Mouse (Mus musculus): Measurements from ENCODE around the gene Iqcb1.
"Not testable (repeated sequence)": the region's sequence is repeated elsewhere in the genome, so short reads cannot be mapped to it uniquely, and the experiment has no call there.

Gene Iqcb1

GRCm38 (mm10) chr16:36828054-36828786 lies at the start of gene Iqcb1:
TSS of gene Iqcb1 (plus strand) at chr16:36828385.
- peak; percentile 92 for DNase-seq

DNA sequence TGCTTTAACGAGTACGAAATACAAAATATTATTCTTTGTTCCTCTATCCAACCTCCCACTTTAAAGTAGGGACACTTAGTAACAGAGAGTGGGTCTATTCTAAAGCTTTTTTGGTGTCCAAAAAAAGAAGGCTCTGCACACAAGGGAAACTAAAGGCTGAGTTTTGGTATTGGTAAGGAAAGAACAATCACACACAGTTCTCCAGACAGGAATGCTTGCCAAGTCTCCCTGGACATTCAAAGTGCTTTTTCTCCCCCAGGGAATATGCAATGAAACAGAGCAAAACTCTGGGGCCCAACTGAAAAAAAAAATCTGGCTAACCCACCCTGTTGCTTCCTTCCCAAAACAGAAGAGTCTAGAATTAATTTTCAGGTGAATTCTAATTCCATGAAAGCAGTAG lies 44.0 kb upstream of the Iqcb1 start:
- no peak for DNase-seq

- DNase-seq = peak; percentile 36
Observed at GRCm38 (mm10) chr16:36784594-36785313, 43.4 kb upstream of the Iqcb1 start, which contains the start of gene Slc15a2. TSS of gene Slc15a2 (minus strand) at chr16:36784962.

GRCm38 (mm10) chr16:36786466-36786865 lies 41.7 kb upstream of the Iqcb1 start:
- DNase-seq = no peak

DNA sequence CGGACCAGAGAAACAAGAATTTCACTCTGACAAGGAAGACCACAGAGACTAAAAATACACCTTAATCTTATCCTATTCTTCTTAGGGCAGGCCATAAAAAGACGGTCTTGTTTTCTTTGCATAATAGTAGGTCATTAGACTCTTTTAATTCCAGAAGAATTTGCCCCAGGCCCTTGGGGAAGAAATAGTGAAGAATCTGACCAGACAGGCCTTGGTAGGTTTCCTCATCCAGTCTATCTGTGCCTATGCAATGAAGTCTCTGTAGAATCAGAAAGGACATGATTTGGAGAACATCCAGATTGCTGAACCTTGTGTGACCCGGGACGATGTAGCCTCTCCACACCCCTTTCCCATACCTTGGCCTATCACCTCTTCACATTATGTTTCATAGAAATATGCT lies 38.0 kb upstream of the Iqcb1 start:
- no peak for DNase-seq

- no peak for DNase-seq
Observed at GRCm38 (mm10) chr16:36794976-36795375, 33.2 kb upstream of the Iqcb1 start.

- DNase-seq = no peak
Observed at GRCm38 (mm10) chr16:36798334-36798733, 29.9 kb upstream of the Iqcb1 start.

GRCm38 (mm10) chr16:36802361-36802760 lies 25.8 kb upstream of the Iqcb1 start:
- no peak for DNase-seq

- peak; percentile 19 for DNase-seq
Observed at GRCm38 (mm10) chr16:36808616-36809015, 19.6 kb upstream of the Iqcb1 start.

- no peak for DNase-seq
Observed at GRCm38 (mm10) chr16:36813680-36814079, 14.5 kb upstream of the Iqcb1 start.

DNA sequence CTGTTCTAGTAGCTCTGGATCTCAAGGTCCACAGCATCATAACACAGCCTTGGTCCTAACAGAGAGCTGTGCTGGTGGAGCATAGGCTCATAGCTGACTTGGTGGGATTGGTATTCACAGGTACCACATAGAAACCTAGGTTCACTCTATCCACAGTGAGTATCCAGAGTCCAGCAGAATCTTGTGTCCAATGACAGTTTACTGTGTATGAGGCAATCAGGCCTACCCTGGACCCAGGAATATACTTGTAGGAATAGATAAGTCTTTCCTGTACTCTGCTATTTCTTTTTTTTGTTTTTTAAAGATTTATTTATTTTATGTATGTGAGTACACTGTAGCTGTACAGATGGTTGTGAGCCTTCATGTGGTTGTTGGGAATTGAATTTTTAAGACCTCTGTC lies 11.3 kb upstream of the Iqcb1 start:
- DNase-seq = no peak

DNA sequence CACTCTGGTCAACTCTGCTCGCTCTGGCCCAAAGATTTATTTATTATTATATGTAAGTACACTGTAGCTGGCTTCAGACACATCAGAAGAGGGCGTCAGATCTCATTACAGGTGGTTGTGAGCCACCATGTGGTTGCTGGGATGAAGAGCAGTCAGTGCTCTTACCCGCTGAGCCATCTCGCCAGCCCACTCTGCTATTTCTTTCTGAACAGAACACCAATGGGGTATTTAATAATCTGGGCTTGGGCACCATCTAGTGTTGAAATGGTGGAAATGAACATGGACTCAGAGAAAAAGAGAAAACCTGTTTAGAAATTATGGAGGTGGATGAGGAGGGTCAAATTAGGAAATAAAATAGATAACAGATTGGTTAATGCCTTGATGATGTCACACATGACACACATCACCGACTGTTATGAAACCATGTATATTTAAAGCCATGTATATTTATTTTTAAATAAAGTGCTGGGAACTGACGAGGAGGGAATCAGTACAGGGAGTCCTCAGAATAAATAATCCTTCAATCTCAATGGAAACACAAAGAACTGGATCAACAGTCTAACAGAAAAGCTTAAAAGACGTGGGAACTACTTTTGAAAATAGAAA lies 10.8 kb upstream of the Iqcb1 start:
- DNase-seq = peak; percentile 84

DNA sequence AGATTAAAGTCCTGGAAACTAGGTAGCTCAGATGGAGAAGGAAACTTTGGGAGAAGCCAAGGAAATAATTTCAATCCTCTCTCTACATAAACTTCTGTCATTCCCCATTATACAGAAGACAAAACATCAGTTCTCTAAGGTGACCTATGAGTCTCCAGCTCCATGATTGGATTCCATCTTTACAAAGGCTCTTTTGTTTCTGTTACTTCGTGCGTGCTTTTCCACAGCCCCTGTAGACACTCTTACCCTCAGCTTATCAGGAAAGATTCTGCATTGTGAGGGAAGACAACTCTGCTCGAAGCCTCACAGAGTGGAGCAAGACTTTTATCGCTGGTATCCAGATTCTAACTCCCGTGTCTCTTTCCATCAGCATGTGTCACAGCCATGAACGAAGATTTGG lies 8.2 kb upstream of the Iqcb1 start:
- DNase-seq = no peak

GRCm38 (mm10) chr16:36820747-36821146 lies 7.4 kb upstream of the Iqcb1 start:
- DNase-seq = no peak

GRCm38 (mm10) chr16:36821474-36821873 lies 6.7 kb upstream of the Iqcb1 start:
- DNase-seq = no peak

GRCm38 (mm10) chr16:36827611-36828053 lies 553 bp upstream of the Iqcb1 start:
- DNase-seq = no peak

DNA sequence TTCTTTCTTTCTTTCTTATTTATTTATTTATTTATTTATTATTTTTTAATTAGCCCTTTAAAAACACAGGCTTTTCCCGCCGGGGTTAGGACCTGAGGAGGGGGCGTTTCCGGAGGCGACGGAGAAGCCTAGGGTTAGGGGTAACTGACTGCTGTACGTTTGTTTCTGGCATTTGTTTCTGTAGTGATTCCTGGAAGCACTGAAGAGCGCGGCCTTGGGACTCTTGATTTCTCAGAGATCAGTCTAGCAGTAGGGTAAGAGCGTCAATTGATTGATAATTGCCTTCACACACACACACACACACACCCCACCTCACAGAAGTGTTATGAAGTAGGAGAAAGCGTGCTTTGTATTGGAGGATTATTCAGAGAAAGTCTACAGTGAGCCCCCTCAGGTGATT lies 635 bp downstream of the Iqcb1 start:
- no peak for DNase-seq

DNA sequence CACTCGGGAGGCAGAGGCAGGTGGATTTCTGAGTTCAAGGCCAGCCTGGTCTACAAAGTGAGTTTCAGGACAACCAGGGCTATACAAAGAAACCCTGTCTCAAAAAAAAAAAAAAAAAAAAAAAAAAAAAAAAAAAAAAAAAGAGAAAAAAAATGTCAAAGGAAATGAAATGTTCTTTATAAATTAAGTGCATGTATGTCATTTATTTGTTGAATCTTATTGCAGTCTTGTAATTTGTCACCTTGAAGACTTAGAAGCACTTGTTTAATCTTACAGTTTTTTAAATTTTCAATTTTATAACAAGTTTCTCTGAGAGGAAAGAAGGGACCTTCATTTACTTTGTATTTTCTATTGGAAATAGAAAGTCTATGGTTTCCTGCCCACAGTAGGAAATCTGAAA lies 18.7 kb downstream of the Iqcb1 start:
- DNase-seq = not testable (repeated sequence)

- DNase-seq = no peak
Observed at GRCm38 (mm10) chr16:36851202-36851601, 23.0 kb downstream of the Iqcb1 start.

GRCm38 (mm10) chr16:36863585-36863984 lies 35.4 kb downstream of the Iqcb1 start:
- DNase-seq = no peak

DNA sequence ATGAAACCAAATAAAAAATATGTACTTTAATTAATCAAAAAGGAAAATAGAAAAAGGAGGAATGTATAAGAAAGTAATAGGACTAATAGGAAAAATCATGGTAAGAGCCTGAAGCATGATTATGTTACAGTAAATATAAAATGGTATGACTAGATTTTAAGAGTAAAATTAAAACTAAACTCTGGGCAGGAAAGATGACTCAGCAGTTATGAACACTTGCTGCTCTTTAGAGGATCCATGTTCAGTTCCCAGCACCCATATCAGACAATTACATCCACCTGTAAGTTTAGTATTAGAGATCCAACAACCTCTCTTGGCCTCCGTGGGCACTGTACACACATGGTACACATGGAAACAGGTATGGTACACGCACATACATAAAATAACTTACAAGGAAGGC lies 41.3 kb downstream of the Iqcb1 start:
- DNase-seq = no peak

GRCm38 (mm10) chr16:36874583-36875275 lies 46.5 kb downstream of the Iqcb1 start, which contains the start of the genes Eaf2 and Golgb1:
TSS of gene Eaf2 (minus strand) at chr16:36875003.
TSS of gene Golgb1 (plus strand) at chr16:36875140.
- peak; percentile 98 for DNase-seq

DNA sequence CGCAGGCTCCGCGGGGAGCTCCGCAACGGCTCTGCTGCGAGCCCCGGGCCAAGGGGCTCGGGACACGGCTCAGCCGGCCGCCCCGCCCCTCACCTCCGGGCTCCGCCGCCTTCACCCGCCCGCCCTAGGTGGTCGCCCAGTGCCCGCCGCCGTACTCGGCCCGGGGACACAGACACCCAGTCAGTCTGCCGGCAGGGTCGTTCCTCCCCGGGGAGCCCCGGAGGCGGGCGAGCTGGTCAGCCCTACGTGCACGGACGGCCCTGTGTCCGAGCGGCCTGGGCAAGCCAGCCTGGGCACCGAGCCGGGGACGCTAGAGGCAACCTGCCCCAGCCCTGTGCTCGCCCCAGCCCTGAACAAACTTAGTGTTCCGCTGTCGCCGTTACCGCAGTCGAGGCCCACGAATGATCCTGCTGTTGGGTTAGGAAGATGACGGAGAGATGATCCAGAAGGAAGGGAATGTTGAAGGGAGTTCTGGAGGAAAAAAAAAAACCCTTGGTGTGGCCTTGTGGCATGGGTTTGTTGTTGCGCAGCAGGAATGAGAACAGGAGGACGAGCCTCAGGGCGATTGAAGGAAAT lies 47.2 kb downstream of the Iqcb1 start:
- DNase-seq = no peak

All from kidney, postnatal 10 days (tissue).